ENCODE assay signal across 10 mouse cellular contexts in the genomic region with DNA sequence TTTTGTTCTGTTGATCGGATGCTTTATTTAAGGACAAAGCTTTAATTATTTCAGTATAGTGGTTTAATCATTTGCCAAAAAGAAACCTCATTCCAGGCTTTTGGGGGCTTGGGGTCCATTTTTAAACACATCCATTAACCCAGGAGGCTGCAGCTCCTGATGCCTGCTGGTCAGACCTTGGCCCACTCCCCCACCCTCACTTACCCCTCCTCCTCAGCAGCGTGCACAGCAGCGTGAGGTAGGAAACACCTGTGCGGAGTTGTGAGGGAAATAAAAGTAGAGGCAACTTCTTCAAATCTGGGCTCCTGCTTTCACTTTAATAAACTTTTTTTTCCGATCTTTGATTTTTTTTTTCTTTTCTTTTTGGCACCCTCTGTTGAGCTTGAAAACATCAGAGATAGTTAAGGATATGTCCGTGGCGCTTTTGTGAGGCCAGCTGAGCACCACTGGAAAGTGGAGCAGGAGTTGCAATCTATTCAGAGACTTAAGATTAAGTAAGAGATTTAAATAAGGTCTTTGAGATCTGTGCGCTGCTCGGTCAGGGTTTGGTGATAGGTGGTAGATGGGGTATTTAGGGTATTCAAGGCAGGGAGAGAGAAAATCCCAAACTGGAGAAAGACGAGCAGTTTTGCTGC.
DNase-seq lines count a peak whose midpoint lies in the region; ATAC-seq and TF ChIP-seq lines count a peak whose summit lies in the region.
"Had no signal": no experiment of that assay in that cellular context is flagged by ENCODE, and none has a peak within 500 bp of the region (broad histone marks: within the 10 kb centered on the region; RNA-seq: fewer than 3 reads in every experiment).

No protein-coding gene starts in this region.

- no peaks in the 10 kb centered on the region for H3K27me3 ChIP-seq in heart, embryonic 13.5 days (replicated peaks)
- H3K27me3 ChIP-seq in CH12.LX (replicated peaks), result no peaks in the 10 kb centered on the region
- H3K27me3 ChIP-seq in forebrain, embryonic 12.5 days, result no peaks in the 10 kb centered on the region
- H3K27me3 ChIP-seq in limb, embryonic 14.5 days (ENCODE audit: control insufficient read depth, insufficient read depth, low read length), result no peaks in the 10 kb centered on the region
- H3K27me3 ChIP-seq: liver, embryonic 13.5 days had no signal

- peak overlapping the region; percentile 80 for H3K9ac ChIP-seq in heart, embryonic 13.5 days
- peak overlapping the region; percentile 99 for H3K9ac ChIP-seq in CH12.LX (ENCODE audit: insufficient read depth, low read depth)
- H3K9ac ChIP-seq in forebrain, embryonic 12.5 days, result peak overlapping the region; percentile 78
- H3K9ac ChIP-seq in limb, embryonic 14.5 days (ENCODE audit: low read depth, low read length, severe bottlenecking), result no peak overlapping the region
- H3K9ac ChIP-seq: liver, embryonic 13.5 days had no signal

- peak overlapping the region; percentile 85 for H3K4me2 ChIP-seq in heart, embryonic 13.5 days
- peak overlapping the region; percentile 67 for H3K4me2 ChIP-seq in CH12.LX (ENCODE audit: insufficient read depth, low read depth, poor library complexity, severe bottlenecking)
- peak overlapping the region; percentile 66 for H3K4me2 ChIP-seq in forebrain, embryonic 12.5 days
- peak overlapping the region; percentile 26 for H3K4me2 ChIP-seq in limb, embryonic 14.5 days (replicated peaks; ENCODE audit: low read depth, low read length, severe bottlenecking)
- H3K4me2 ChIP-seq: liver, embryonic 13.5 days had no signal

- no peak for TF ChIP-seq CTCF in CH12.LX (conservative IDR thresholded peaks at IDR 0.05 in 1 of 2, IDR thresholded peaks at IDR 0.05 in 1 of 2; ENCODE audit: low read depth in 2 of 2, low read length in 2 of 2)

- peak overlapping the region; percentile 39 for H3K4me3 ChIP-seq in heart, embryonic 13.5 days
- H3K4me3 ChIP-seq in CH12.LX (replicated peaks in 1 of 3; ENCODE audit: low read depth in 2 of 3, low read length in 2 of 3, poor library complexity in 1 of 3), result peak overlapping the region; percentile 64 to 75 (median 68)
- H3K4me3 ChIP-seq in forebrain, embryonic 12.5 days (replicated peaks), result peak overlapping the region; percentile 51
- H3K4me3 ChIP-seq in limb, embryonic 14.5 days (replicated peaks; ENCODE audit: low read length), result no peak overlapping the region
- H3K4me3 ChIP-seq: liver, embryonic 13.5 days had no signal

- TF ChIP-seq POLR2A in CH12.LX (IDR thresholded peaks at IDR 0.05; ENCODE audit: low read depth, low read length), result peak; percentile 51; the same call in 1 of the 2 replicates
- TF ChIP-seq POLR2A in limb, embryonic 14.5 days (IDR thresholded peaks at IDR 0.05; ENCODE audit: borderline replicate concordance, extremely low read depth, insufficient read depth, insufficient read length), result no peak

- no peak for TF ChIP-seq EP300 in CH12.LX (IDR thresholded peaks at IDR 0.05; ENCODE audit: low read length)

- no peak for ATAC-seq in heart, embryonic 13.5 days (ENCODE audit: extremely low read depth, insufficient number of reproducible peaks, low FRiP score, low TSS enrichment)
- ATAC-seq in forebrain, embryonic 12.5 days (ENCODE audit: low FRiP score), result no peak
- no peak for ATAC-seq in limb, embryonic 14.5 days (ENCODE audit: low FRiP score, low read depth)

- intact Hi-C loops in heart, postnatal 14 days (cut with DNase I), result no loop called here

- in situ Hi-C loops in CH12.LX (cut with MboI; ENCODE audit: low pct_ligation_motif_present, low pct_unique_long_range_greater_than_20kb, low sequenced_read_pairs), result loop anchor here (10.0 kb wide), 2 partner anchors 52 to 188 kb away; no protein-coding TSS in a partner anchor

- H3K79me2 ChIP-seq in CH12.LX (replicated peaks; ENCODE audit: control insufficient read depth, extremely low read depth, insufficient read depth, poor library complexity, severe bottlenecking), result peaks cover 69% of the 10 kb centered on the region

- DNase-seq in heart, postnatal 14 days, result no peak
- peak; percentile 88 for DNase-seq in CH12.LX (ENCODE audit: extremely low read depth)
- DNase-seq in limb, embryonic 14.5 days (ENCODE audit: low spot score), result no peak
- no peak for DNase-seq in thymus, postnatal 10 days (ENCODE audit: low spot score in 2 of 2)
- DNase-seq in urinary bladder, adult 18-20 months (ENCODE audit: low spot score in 2 of 2), result no peak
- DNase-seq in ovary, postnatal 14 days (ENCODE audit: low spot score), result no peak
- DNase-seq: liver, embryonic 13.5 days; right cerebral cortex, postnatal 4 days had no signal

- dilution Hi-C loops in CH12.LX (cut with MboI; ENCODE audit: extremely low pct_ligation_motif_present, extremely low pct_unique_long_range_greater_than_20kb, low sequenced_read_pairs), result no loop called here

- no peak for TF ChIP-seq RAD21 in CH12.LX (IDR thresholded peaks at IDR 0.05; ENCODE audit: low read depth, low read length)

- H3K36me3 ChIP-seq in heart, embryonic 13.5 days, result no peaks in the 10 kb centered on the region
- H3K36me3 ChIP-seq in CH12.LX (replicated peaks in 1 of 2; ENCODE audit: control insufficient read depth in 1 of 2, insufficient read depth in 1 of 2, low read length in 1 of 2), result no peaks in the 10 kb centered on the region
- H3K36me3 ChIP-seq in forebrain, embryonic 12.5 days (replicated peaks), result no peaks in the 10 kb centered on the region
- H3K36me3 ChIP-seq in limb, embryonic 14.5 days (ENCODE audit: control insufficient read depth, insufficient read depth, low read length), result no peaks in the 10 kb centered on the region
- H3K36me3 ChIP-seq: liver, embryonic 13.5 days had no signal

- no peaks in the 10 kb centered on the region for H3K9me3 ChIP-seq in heart, embryonic 13.5 days
- no peaks in the 10 kb centered on the region for H3K9me3 ChIP-seq in CH12.LX (replicated peaks; ENCODE audit: low read length)
- no peaks in the 10 kb centered on the region for H3K9me3 ChIP-seq in forebrain, embryonic 12.5 days
- no peaks in the 10 kb centered on the region for H3K9me3 ChIP-seq in limb, embryonic 14.5 days (ENCODE audit: control insufficient read depth, low read length)
- H3K9me3 ChIP-seq: liver, embryonic 13.5 days had no signal

- 23% methylated on average over 10 of the region's 10 CpGs for WGBS in heart, embryonic 13.5 days
- WGBS in forebrain, embryonic 12.5 days, result 6% methylated on average over 10 of the region's 10 CpGs
- WGBS in limb, embryonic 14.5 days, result 27% methylated on average over 10 of the region's 10 CpGs

- H3K4me1 ChIP-seq in heart, embryonic 13.5 days, result peaks cover 56% of the 10 kb centered on the region
- H3K4me1 ChIP-seq in CH12.LX (ENCODE audit: control insufficient read depth in 1 of 2, insufficient read depth in 2 of 2), result peaks cover 0 to 14% of the 10 kb centered on the region in 2 experiments; a peak in 2 of 4 replicates
- H3K4me1 ChIP-seq in forebrain, embryonic 12.5 days, result peaks cover 60% of the 10 kb centered on the region
- peaks cover 15% of the 10 kb centered on the region for H3K4me1 ChIP-seq in limb, embryonic 14.5 days (ENCODE audit: control insufficient read depth, insufficient read depth, low read length)
- H3K4me1 ChIP-seq: liver, embryonic 13.5 days had no signal

- H3K27ac ChIP-seq in heart, embryonic 13.5 days (replicated peaks), result peak overlapping the region; percentile 91
- peak overlapping the region; percentile 98 for H3K27ac ChIP-seq in CH12.LX (ENCODE audit: insufficient read depth, low read depth)
- H3K27ac ChIP-seq in forebrain, embryonic 12.5 days, result peak overlapping the region; percentile 93
- H3K27ac ChIP-seq in limb, embryonic 14.5 days (replicated peaks; ENCODE audit: low read depth, low read length), result no peak overlapping the region
- H3K27ac ChIP-seq: liver, embryonic 13.5 days had no signal

TF ChIP-seq in CH12.LX, 34 proteins besides CTCF, POLR2A, EP300 and RAD21:
- peak; percentile 68; the same call in 1 of the 2 replicates for TF ChIP-seq UBTF (IDR thresholded peaks at IDR 0.05; ENCODE audit: low read depth, low read length)
- no peak for TF ChIP-seq SIN3A (IDR thresholded peaks at IDR 0.05; ENCODE audit: low read length)

Comparison
In these comparisons a context has a peak if more than half of its experiments do, and no peak if none do; other contexts are left out.
1. H3K4me2 ChIP-seq: peak in every context shown above with its lines; median percentile 85 in heart, embryonic 13.5 days; 67 in CH12.LX; 66 in forebrain, embryonic 12.5 days; 26 in limb, embryonic 14.5 days.